Mouse (Mus musculus) liver, embryonic 12.5 days (tissue): Measurements from ENCODE around the gene Adamts14. TPM values are rescaled to one million over a fixed set of nuclear protein-coding genes. Genes with fewer than 3 reads are reported as not detected.

Experiments used
- ATAC-seq: fragments of 200-750 bp; cut with Nextera tagmentation; 2 replicates; pipeline ENCODE4 v1.8.0; 2017; ENCODE audit warnings: moderate number of reproducible peaks, mild to moderate bottlenecking, moderate library complexity
- H3K27ac ChIP-seq: fragments of 300-500 bp; sonication (generic); 2 replicates; pipeline ENCODE4 v1.5.1; 2016; ENCODE audit warnings: mild to moderate bottlenecking
- H3K27me3 ChIP-seq: fragments of 300-500 bp; sonication (generic); replicated peaks from 2 replicates; pipeline ENCODE4 v1.6.1; 2016; ENCODE audit warnings: mild to moderate bottlenecking, moderate library complexity
- H3K36me3 ChIP-seq: fragments of 300-500 bp; sonication (generic); 2 replicates; pipeline ENCODE4 v1.6.1; 2016; ENCODE audit warnings: mild to moderate bottlenecking, moderate library complexity
- H3K4me1 ChIP-seq: fragments of 300-500 bp; sonication (generic); 2 replicates; pipeline ENCODE4 v1.6.1; 2016
- H3K4me2 ChIP-seq: fragments of 300-500 bp; sonication (generic); 2 replicates; pipeline ENCODE4 v1.6.1; 2016; ENCODE audit warnings: mild to moderate bottlenecking, moderate library complexity
- H3K4me3 ChIP-seq: fragments of 300-500 bp; sonication (generic); 2 replicates; pipeline ENCODE4 v1.5.1; 2016; ENCODE audit warnings: mild to moderate bottlenecking, moderate library complexity
- H3K9ac ChIP-seq: fragments of 300-500 bp; sonication (generic); 2 replicates; pipeline ENCODE4 v1.6.1; 2016; ENCODE audit warnings: mild to moderate bottlenecking, moderate library complexity
- H3K9me3 ChIP-seq: fragments of 300-500 bp; sonication (generic); replicated peaks from 2 replicates; pipeline ENCODE4 v1.6.1; 2016; ENCODE audit warnings: mild to moderate bottlenecking, moderate library complexity
- WGBS: fragments of 180-500 bp; shearing (Covaris S2); methylation state at CpG from one replicate; pipeline ENCODE4 v1.1.7; 2016; ENCODE audit not compliant: insufficient replicate concordance; 5-methylcytosine and 5-hydroxymethylcytosine counted together
- polyA plus RNA-seq: library from polyadenylated mRNA; unstranded; fragments of >200 nt; fragmentation: Nextera tagmentation; extraction: Ambion mirVana; gene quantifications from 2 replicates; pipeline ENCODE4 v1.2.1, GENCODE M21; 2016

Gene Adamts14
- polyA plus RNA-seq, 1 experiment from 2014 or later: 0.27 TPM

GRCm38 (mm10) chr10:61171654-61172053 is 101.6 kb downstream of the Adamts14 start, which contains the start of gene Tbata:
Tbata (plus strand) TSS chr10:61171954.
- H3K9me3 ChIP-seq: no peaks in the 10 kb centered on the region

GRCm38 (mm10) chr10:61168393-61168792 is 104.8 kb downstream of the Adamts14 start:
- WGBS: 51% methylated on average over 2 of the region's 2 CpGs

More at GRCm38 (mm10) chr10:61171654-61172053, 101.6 kb downstream of the Adamts14 start, which contains the start of gene Tbata:
- no peaks in the 10 kb centered on the region for H3K4me1 ChIP-seq
- H3K36me3 ChIP-seq: no peaks in the 10 kb centered on the region
- H3K27ac ChIP-seq: no peak within 1 kb of the TSS
- H3K27me3 ChIP-seq: peaks cover 49% of the 10 kb centered on the region
- no peak within 1 kb of the TSS for H3K9ac ChIP-seq
- H3K4me3 ChIP-seq: no peak within 1 kb of the TSS
- no peak for ATAC-seq
- WGBS: 35% methylated on average over 3 of the region's 3 CpGs
- no peak within 1 kb of the TSS for H3K4me2 ChIP-seq

GRCm38 (mm10) chr10:61167333-61168096 is 105.7 kb downstream of the Adamts14 start:
- Histone ChIP-seq H3K9me3 (no peaks in the 10 kb centered on the region), H3K27ac (no peak overlapping the region), H3K9ac (no peak overlapping the region), H3K4me1 (no peaks in the 10 kb centered on the region), H3K27me3 (peaks cover 15% of the 10 kb centered on the region; the same call in 1 of the 2 replicates), H3K4me2 (no peak overlapping the region), H3K4me3 (no peak overlapping the region), H3K36me3 (no peaks in the 10 kb centered on the region)
- no peak for ATAC-seq
- WGBS: 41% methylated on average over 9 of the region's 9 CpGs

More at GRCm38 (mm10) chr10:61168393-61168792, 104.8 kb downstream of the Adamts14 start:
- Histone ChIP-seq H3K4me1 (no peaks in the 10 kb centered on the region), H3K36me3 (no peaks in the 10 kb centered on the region), H3K27ac (no peak overlapping the region), H3K9ac (no peak overlapping the region), H3K4me2 (no peak overlapping the region), H3K9me3 (no peaks in the 10 kb centered on the region), H3K27me3 (peaks cover 19% of the 10 kb centered on the region; the same call in 1 of the 2 replicates), H3K4me3 (no peak overlapping the region)
- ATAC-seq: no peak

GRCm38 (mm10) chr10:61162366-61162765 is 110.9 kb downstream of the Adamts14 start:
- Histone ChIP-seq H3K27ac (no peak overlapping the region), H3K27me3 (peaks cover under 1% of the 10 kb centered on the region; the same call in 1 of the 2 replicates), H3K4me1 (no peaks in the 10 kb centered on the region), H3K9ac (no peak overlapping the region), H3K4me3 (no peak overlapping the region), H3K4me2 (no peak overlapping the region), H3K36me3 (no peaks in the 10 kb centered on the region), H3K9me3 (no peaks in the 10 kb centered on the region)
- no peak for ATAC-seq
- 53% methylated on average over 3 of the region's 3 CpGs for WGBS

GRCm38 (mm10) chr10:61160671-61161070 is 112.6 kb downstream of the Adamts14 start:
- H3K27ac ChIP-seq: no peak overlapping the region
- no peak overlapping the region for H3K4me2 ChIP-seq
- no peaks in the 10 kb centered on the region for H3K9me3 ChIP-seq
- no peaks in the 10 kb centered on the region for H3K4me1 ChIP-seq
- no peak overlapping the region for H3K4me3 ChIP-seq
- H3K36me3 ChIP-seq: no peaks in the 10 kb centered on the region
- no peak overlapping the region for H3K9ac ChIP-seq
- WGBS: 49% methylated on average over 4 of the region's 4 CpGs
- H3K27me3 ChIP-seq: no peaks in the 10 kb centered on the region; the same call in none of the 2 replicates
- ATAC-seq: no peak

GRCm38 (mm10) chr10:61160089-61160488 is 113.1 kb downstream of the Adamts14 start:
- H3K4me1 ChIP-seq: peaks cover 5% of the 10 kb centered on the region
- H3K4me2 ChIP-seq: no peak overlapping the region
- 57% methylated on average over 7 of the region's 7 CpGs for WGBS
- H3K27ac ChIP-seq: no peak overlapping the region
- no peaks in the 10 kb centered on the region for H3K36me3 ChIP-seq
- H3K4me3 ChIP-seq: no peak overlapping the region
- no peaks in the 10 kb centered on the region for H3K9me3 ChIP-seq
- no peaks in the 10 kb centered on the region; the same call in none of the 2 replicates for H3K27me3 ChIP-seq
- ATAC-seq: no peak
- no peak overlapping the region for H3K9ac ChIP-seq

- WGBS: 56% methylated on average over 3 of the region's 3 CpGs
- H3K9me3 ChIP-seq: no peaks in the 10 kb centered on the region
- no peak overlapping the region for H3K27ac ChIP-seq
- no peak overlapping the region for H3K9ac ChIP-seq
- no peaks in the 10 kb centered on the region; the same call in none of the 2 replicates for H3K27me3 ChIP-seq
- H3K4me1 ChIP-seq: peaks cover 16% of the 10 kb centered on the region
- no peak overlapping the region for H3K4me3 ChIP-seq
- no peak overlapping the region for H3K4me2 ChIP-seq
- no peak for ATAC-seq
- no peaks in the 10 kb centered on the region for H3K36me3 ChIP-seq
Observed at GRCm38 (mm10) chr10:61158594-61158993, 114.6 kb downstream of the Adamts14 start.

- H3K9ac ChIP-seq: no peak overlapping the region
- H3K4me1 ChIP-seq: peaks cover 26% of the 10 kb centered on the region
- no peaks in the 10 kb centered on the region; the same call in 1 of the 2 replicates for H3K27me3 ChIP-seq
- H3K4me3 ChIP-seq: no peak overlapping the region
- H3K36me3 ChIP-seq: no peaks in the 10 kb centered on the region
- ATAC-seq: no peak
- no peak overlapping the region for H3K4me2 ChIP-seq
- no peaks in the 10 kb centered on the region for H3K9me3 ChIP-seq
- H3K27ac ChIP-seq: no peak overlapping the region
- WGBS: 64% methylated on average over 2 of the region's 2 CpGs
Observed at GRCm38 (mm10) chr10:61156453-61156852, 116.8 kb downstream of the Adamts14 start.

GRCm38 (mm10) chr10:61155611-61156010 is 117.6 kb downstream of the Adamts14 start:
- H3K27ac ChIP-seq: no peak overlapping the region
- H3K4me1 ChIP-seq: peaks cover 34% of the 10 kb centered on the region
- H3K9ac ChIP-seq: no peak overlapping the region
- H3K9me3 ChIP-seq: no peaks in the 10 kb centered on the region
- H3K27me3 ChIP-seq: no peaks in the 10 kb centered on the region; the same call in 1 of the 2 replicates
- H3K4me3 ChIP-seq: no peak overlapping the region
- no peak overlapping the region for H3K4me2 ChIP-seq
- no peaks in the 10 kb centered on the region for H3K36me3 ChIP-seq
- WGBS: 63% methylated on average over 3 of the region's 3 CpGs
- no peak for ATAC-seq

GRCm38 (mm10) chr10:61152131-61152530 is 121.1 kb downstream of the Adamts14 start:
- H3K27ac ChIP-seq: no peak overlapping the region
- H3K4me3 ChIP-seq: no peak overlapping the region
- peaks cover 62% of the 10 kb centered on the region for H3K4me1 ChIP-seq
- ATAC-seq: no peak
- H3K36me3 ChIP-seq: no peaks in the 10 kb centered on the region
- H3K9ac ChIP-seq: no peak overlapping the region
- H3K27me3 ChIP-seq: no peaks in the 10 kb centered on the region; the same call in 1 of the 2 replicates
- no peak overlapping the region for H3K4me2 ChIP-seq
- H3K9me3 ChIP-seq: no peaks in the 10 kb centered on the region

- H3K4me3 ChIP-seq: no peak overlapping the region
- no peak overlapping the region for H3K4me2 ChIP-seq
- no peak for ATAC-seq
- H3K9ac ChIP-seq: no peak overlapping the region
- 53% methylated on average over 6 of the region's 6 CpGs for WGBS
- H3K9me3 ChIP-seq: no peaks in the 10 kb centered on the region
- H3K36me3 ChIP-seq: no peaks in the 10 kb centered on the region
- H3K27ac ChIP-seq: no peak overlapping the region
- H3K27me3 ChIP-seq: no peaks in the 10 kb centered on the region; the same call in 1 of the 2 replicates
- peaks cover 77% of the 10 kb centered on the region for H3K4me1 ChIP-seq
Observed at GRCm38 (mm10) chr10:61150616-61151015, 122.6 kb downstream of the Adamts14 start.

GRCm38 (mm10) chr10:61149476-61149875 is 123.8 kb downstream of the Adamts14 start:
- Histone ChIP-seq H3K36me3 (no peaks in the 10 kb centered on the region), H3K9me3 (no peaks in the 10 kb centered on the region), H3K4me1 (peaks cover 70% of the 10 kb centered on the region), H3K4me2 (peak overlapping the region; percentile 46), H3K4me3 (no peak overlapping the region), H3K27ac (peak overlapping the region; percentile 74), H3K27me3 (no peaks in the 10 kb centered on the region; the same call in 1 of the 2 replicates), H3K9ac (0 out of 2 replicates have a peak overlapping the region, but pooled peaks have one; percentile 23)
- 26% methylated on average over 3 of the region's 3 CpGs for WGBS
- ATAC-seq: peak; percentile 36; the same call in 1 of the 2 replicates
